Mouse (Mus musculus) hindbrain, postnatal 0 days (tissue): Measurements from ENCODE around the gene Ofd1. TPM values are rescaled to one million over a fixed set of nuclear protein-coding genes. Genes with fewer than 3 reads are reported as not detected.
A peak's percentile ranks its signal among the peaks of the same experiment; 100 is the strongest.

Experiments
- ATAC-seq: fragments of 200-750 bp; cut with Nextera tagmentation; 2 replicates; pipeline ENCODE4 v1.8.0; 2017; ENCODE audit warnings: mild to moderate bottlenecking, moderate TSS enrichment, moderate library complexity
- DNase-seq: peaks from one replicate; pipeline ENCODE4 v3.0.0-alpha.2; 2015; ENCODE audit warnings: low spot score
- H3K27ac ChIP-seq: fragments of 300-500 bp; sonication (generic); 2 replicates; pipeline ENCODE4 v1.5.1; 2014; ENCODE audit warnings: mild to moderate bottlenecking
- H3K27me3 ChIP-seq: fragments of 300-500 bp; sonication (generic); 2 replicates; pipeline ENCODE4 v1.6.1; 2014; ENCODE audit warnings: low read length, mixed read lengths; ENCODE audit not compliant: insufficient read depth
- H3K36me3 ChIP-seq: fragments of 300-500 bp; sonication (generic); 2 replicates; pipeline ENCODE4 v1.6.1; 2014; ENCODE audit warnings: low read length, mixed read lengths; ENCODE audit not compliant: insufficient read depth
- H3K4me1 ChIP-seq: fragments of 300-500 bp; sonication (generic); 2 replicates; pipeline ENCODE4 v1.6.1; 2014; ENCODE audit warnings: antibody characterized with exemption, low read length, mixed read lengths; ENCODE audit not compliant: insufficient read depth
- H3K4me2 ChIP-seq: fragments of 300-500 bp; sonication (generic); 2 replicates; pipeline ENCODE4 v1.6.1; 2014; ENCODE audit warnings: low read depth, mild to moderate bottlenecking, low read length, moderate library complexity, mixed read lengths
- H3K4me3 ChIP-seq: fragments of 300-500 bp; sonication (generic); 2 replicates; pipeline ENCODE4 v1.5.1; 2014; ENCODE audit warnings: low read length
- H3K9ac ChIP-seq: fragments of 300-500 bp; sonication (generic); replicated peaks from 2 replicates; pipeline ENCODE4 v1.6.1; 2014; ENCODE audit warnings: mild to moderate bottlenecking, low read length, moderate library complexity, mixed read lengths
- H3K9me3 ChIP-seq: fragments of 300-500 bp; sonication (generic); 2 replicates; pipeline ENCODE4 v1.6.1; 2016; ENCODE audit warnings: low read length, mixed read lengths
- CTCF ChIP-seq: IDR thresholded peaks from 2 replicates; pipeline ENCODE4 v1.5.1; 2016; ENCODE audit warnings: antibody characterized with exemption, control low read depth, low read depth
- WGBS: fragments of 180-500 bp; shearing (Covaris S2); extraction: QIAGEN DNeasy Blood & Tissue Kit; methylation state at CpG from one replicate; pipeline ENCODE4 v1.1.7; 2014; 5-methylcytosine and 5-hydroxymethylcytosine counted together
- polyA plus RNA-seq: library from polyadenylated mRNA; unstranded; fragments of >200 nt; fragmentation: Nextera tagmentation; extraction: Ambion mirVana; gene quantifications from 2 replicates; pipeline ENCODE4 v1.2.1, GENCODE M21; 2015
- total RNA-seq: library from RNA; depleted of rRNA; stranded (reverse); fragments of >200 nt; gene quantifications from 2 replicates; pipeline ENCODE4 v1.2.3, GENCODE M21; 2014

Gene Ofd1
- total and polyA plus RNA-seq, 2 experiments from 2014 or later: 4.3 to 7.1 TPM

DNA sequence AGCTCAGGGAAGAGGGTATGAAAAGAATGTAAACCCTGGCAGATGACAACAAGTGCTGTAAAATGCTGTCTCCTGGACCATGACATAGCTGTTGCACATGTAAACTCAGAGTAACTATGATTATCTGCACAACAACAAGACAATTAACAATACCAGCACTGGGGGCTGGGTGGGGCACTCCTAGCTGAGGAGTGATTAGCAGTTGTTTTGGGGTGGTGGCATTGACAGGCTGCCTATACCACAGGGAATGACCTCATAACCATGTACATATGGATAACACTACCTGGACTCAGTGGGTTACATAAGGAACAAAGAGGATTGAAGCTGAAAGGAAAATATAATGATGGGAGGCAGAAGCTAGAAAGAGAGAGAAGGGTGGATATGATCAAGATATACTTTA lies 32.6 kb downstream of the Ofd1 start:
- Histone ChIP-seq H3K27ac (no peak overlapping the region), H3K4me3 (no peak overlapping the region), H3K4me1 (no peaks in the 10 kb centered on the region), H3K4me2 (no peak overlapping the region), H3K27me3 (no peaks in the 10 kb centered on the region), H3K9me3 (no peaks in the 10 kb centered on the region), H3K36me3 (no peaks in the 10 kb centered on the region; the same call in 1 of the 2 replicates), H3K9ac (no peak overlapping the region)
- no peak for TF ChIP-seq CTCF
- ATAC-seq (no peak), DNase-seq (no peak)

DNA sequence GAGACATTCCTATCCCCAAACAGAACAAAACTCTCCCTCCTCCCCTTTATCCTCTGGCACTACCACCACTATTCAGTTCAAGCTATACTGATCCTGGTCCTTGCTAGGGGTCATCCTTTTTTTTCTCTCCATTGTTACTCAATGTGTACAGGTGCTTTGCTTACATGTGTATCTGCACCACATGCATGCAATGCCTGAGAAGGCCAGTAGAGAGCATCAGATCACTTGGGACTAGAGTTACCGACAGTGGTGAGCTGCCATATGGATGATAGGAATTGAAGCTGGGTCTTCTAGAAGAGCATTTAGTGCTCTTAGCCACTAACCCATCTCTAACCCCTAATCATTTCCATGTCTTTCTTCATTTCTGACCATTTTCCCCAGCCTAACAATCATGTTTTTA lies 46.8 kb downstream of the Ofd1 start:
- H3K4me3 ChIP-seq: no peak overlapping the region
- peak; percentile 27 for TF ChIP-seq CTCF
- H3K27ac ChIP-seq: no peak overlapping the region
- no peaks in the 10 kb centered on the region for H3K36me3 ChIP-seq
- no peaks in the 10 kb centered on the region for H3K9me3 ChIP-seq
- ATAC-seq: no peak
- H3K9ac ChIP-seq: no peak overlapping the region
- WGBS: 79% methylated on average over 1 of the region's 1 CpGs
- DNase-seq: no peak
- no peaks in the 10 kb centered on the region for H3K4me1 ChIP-seq
- no peaks in the 10 kb centered on the region for H3K27me3 ChIP-seq
- H3K4me2 ChIP-seq: no peak overlapping the region

DNA sequence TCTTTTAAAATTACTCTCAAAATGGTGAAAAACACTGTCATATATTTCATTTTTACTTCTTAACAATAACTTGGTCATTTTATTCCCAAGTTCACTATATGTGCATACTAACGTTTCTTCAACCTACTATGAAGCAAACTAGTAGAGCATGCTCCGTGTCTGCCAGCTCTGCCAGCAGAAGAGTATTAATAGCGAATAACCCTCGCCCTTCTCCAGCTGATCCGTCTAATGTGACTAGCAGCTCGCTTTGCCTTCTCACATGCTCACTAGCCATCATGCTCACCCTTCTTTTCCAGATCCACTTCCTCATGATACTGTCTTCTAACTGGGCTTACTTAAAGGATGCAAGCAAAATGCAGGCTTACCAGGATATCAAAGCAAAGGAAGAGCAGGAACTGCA lies 53.8 kb downstream of the Ofd1 start:
- ATAC-seq: no peak

DNA sequence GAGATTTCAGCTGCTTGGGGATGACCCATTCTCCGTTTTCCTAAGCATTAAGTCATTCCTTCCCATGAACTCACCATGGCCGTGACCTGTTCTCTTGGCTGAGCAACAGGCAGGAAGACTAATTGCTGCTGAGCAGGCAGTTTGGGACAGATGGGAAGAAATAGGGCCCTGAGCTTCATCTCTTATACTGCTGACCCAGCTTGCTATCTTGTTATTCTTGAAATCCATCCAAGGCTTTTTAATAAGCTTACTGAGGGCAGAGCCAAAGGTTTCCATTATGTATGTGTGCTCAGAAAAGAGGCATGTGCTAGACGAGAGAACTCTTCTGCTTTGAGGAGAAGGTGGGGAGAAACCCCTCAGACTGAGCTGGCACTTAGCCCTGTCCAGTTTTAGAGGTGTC lies 55.6 kb downstream of the Ofd1 start:
- no peaks in the 10 kb centered on the region for H3K27me3 ChIP-seq
- H3K36me3 ChIP-seq: no peaks in the 10 kb centered on the region; the same call in 1 of the 2 replicates
- H3K9me3 ChIP-seq: no peaks in the 10 kb centered on the region
- H3K4me1 ChIP-seq: no peaks in the 10 kb centered on the region
- DNase-seq: no peak
- H3K4me3 ChIP-seq: no peak overlapping the region
- no peak overlapping the region for H3K4me2 ChIP-seq
- H3K27ac ChIP-seq: no peak overlapping the region
- H3K9ac ChIP-seq: no peak overlapping the region
- no peak for TF ChIP-seq CTCF
- no peak for ATAC-seq
- 52% methylated on average over 3 of the region's 3 CpGs for WGBS

More for the DNA sequence above, 53.8 kb downstream of the Ofd1 start:
- Histone ChIP-seq H3K4me1 (no peaks in the 10 kb centered on the region), H3K27me3 (no peaks in the 10 kb centered on the region), H3K9ac (no peak overlapping the region), H3K4me3 (no peak overlapping the region), H3K27ac (no peak overlapping the region), H3K4me2 (no peak overlapping the region), H3K9me3 (no peaks in the 10 kb centered on the region), H3K36me3 (no peaks in the 10 kb centered on the region; the same call in 1 of the 2 replicates)
- TF ChIP-seq CTCF: no peak
- no peak for DNase-seq
- WGBS: 76% methylated on average over 6 of the region's 6 CpGs

DNA sequence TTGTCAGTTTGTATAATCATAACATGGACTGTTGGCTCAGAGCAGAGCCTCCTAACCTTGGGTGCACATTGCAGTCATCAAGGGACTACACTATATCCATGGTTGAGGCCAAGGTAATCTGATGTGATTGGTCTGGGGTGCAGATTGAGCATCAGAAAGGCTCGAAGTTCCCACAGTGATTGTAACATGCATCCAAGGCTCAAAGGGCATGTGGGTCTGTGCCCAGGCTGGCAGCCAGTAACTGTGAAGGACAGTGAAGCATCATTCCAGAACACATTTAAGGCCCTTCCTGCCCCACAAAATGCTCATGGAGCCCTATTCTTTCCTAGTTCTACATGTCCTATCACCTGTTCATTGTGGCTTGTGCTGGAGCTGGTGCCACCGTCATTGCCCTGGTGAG lies 56.9 kb downstream of the Ofd1 start:
- Histone ChIP-seq H3K9ac (no peak overlapping the region), H3K27ac (no peak overlapping the region), H3K4me3 (no peak overlapping the region), H3K27me3 (no peaks in the 10 kb centered on the region), H3K4me2 (no peak overlapping the region), H3K9me3 (no peaks in the 10 kb centered on the region), H3K36me3 (no peaks in the 10 kb centered on the region; the same call in 1 of the 2 replicates), H3K4me1 (no peaks in the 10 kb centered on the region)
- ATAC-seq (no peak), DNase-seq (no peak)
- TF ChIP-seq CTCF: no peak
- 76% methylated on average over 2 of the region's 2 CpGs for WGBS

DNA sequence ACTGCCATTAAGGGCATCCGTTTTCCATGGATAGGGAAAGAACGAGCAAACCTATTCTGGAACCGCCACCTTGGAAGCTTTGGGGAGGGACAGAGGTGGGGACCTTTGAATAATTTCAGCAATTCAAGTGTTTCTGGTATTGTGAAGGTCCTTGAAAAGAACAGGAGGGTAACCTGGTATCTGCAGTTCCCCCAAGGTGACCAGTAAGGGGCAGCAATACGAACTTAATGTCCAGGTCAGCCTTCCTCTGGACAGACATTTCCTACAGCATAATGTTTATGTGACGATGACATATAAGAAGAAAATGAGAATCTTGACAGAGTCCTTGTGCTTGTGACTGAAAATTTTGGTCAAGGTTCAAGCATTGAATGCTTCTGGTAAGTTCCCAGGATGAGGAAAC lies 61.9 kb downstream of the Ofd1 start:
- H3K4me2 ChIP-seq: no peak overlapping the region
- no peaks in the 10 kb centered on the region for H3K36me3 ChIP-seq
- H3K9ac ChIP-seq: no peak overlapping the region
- H3K4me3 ChIP-seq: no peak overlapping the region
- H3K9me3 ChIP-seq: no peaks in the 10 kb centered on the region
- WGBS: 86% methylated on average over 5 of the region's 5 CpGs
- TF ChIP-seq CTCF: no peak
- DNase-seq: no peak
- no peaks in the 10 kb centered on the region for H3K4me1 ChIP-seq
- ATAC-seq: no peak
- H3K27me3 ChIP-seq: no peaks in the 10 kb centered on the region
- no peak overlapping the region for H3K27ac ChIP-seq

DNA sequence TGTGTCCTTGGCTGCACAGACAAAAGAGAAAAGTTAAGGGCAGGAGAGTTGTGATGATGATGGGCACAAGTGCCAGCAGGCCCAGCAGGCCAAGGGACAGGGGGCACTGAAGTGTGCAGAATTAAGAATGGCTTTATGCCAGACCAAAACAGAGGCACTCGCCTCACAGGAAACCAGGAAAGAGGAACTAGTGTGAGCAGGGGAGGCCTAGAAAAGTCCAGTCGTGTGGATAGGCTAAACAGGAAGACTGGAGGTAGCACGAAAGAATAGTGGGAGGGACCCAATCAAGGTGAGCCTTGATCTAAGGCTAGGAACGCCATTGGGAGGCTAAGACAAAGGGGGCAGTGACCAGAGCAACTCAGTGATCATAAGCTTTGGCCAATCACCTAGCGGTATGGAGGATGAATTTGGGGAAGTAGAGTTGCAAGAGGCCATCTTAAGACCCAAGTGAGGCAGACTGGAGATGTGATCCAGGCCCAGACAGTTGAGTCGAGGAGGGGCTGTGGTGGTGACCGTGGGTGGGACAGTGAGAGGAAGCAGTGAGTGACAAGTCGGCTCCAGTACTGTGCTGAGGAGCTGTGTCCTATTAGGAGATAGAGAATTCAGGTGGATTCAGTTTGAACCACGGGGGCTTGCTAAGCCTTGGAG lies 63.7 kb downstream of the Ofd1 start:
- Histone ChIP-seq H3K9ac (no peak overlapping the region), H3K4me1 (no peaks in the 10 kb centered on the region), H3K27ac (no peak overlapping the region), H3K27me3 (no peaks in the 10 kb centered on the region), H3K4me3 (no peak overlapping the region), H3K36me3 (no peaks in the 10 kb centered on the region), H3K9me3 (no peaks in the 10 kb centered on the region), H3K4me2 (no peak overlapping the region)
- ATAC-seq (peak; percentile 58), DNase-seq (peak; percentile 14)
- no peak for TF ChIP-seq CTCF
- 73% methylated on average over 9 of the region's 9 CpGs for WGBS
